Mouse (Mus musculus): Measurements from ENCODE around the gene Ino80b. TPM values are rescaled to one million over a fixed set of nuclear protein-coding genes. Genes with fewer than 3 reads are reported as not detected.

Ino80b gene
- polyA plus RNA-seq (2015; fragmentation: Nextera tagmentation; extraction: Ambion mirVana) = 6.0 and 8.5 TPM in 2 replicates

GRCm38 (mm10) chr6:83125331-83125730 is at the start of gene Ino80b:
Ino80b (minus strand) TSS chr6:83125431.
- 0 out of 2 replicates have a peak, but pooled peaks cover 3% of the 10 kb centered on the region for H3K4me1 ChIP-seq (replicated peaks; ENCODE audit: control insufficient read depth, insufficient read depth, low read length)
- TF ChIP-seq CTCF (IDR thresholded peaks at IDR 0.05; ENCODE audit: low read depth) = no peak
- H3K4me2 ChIP-seq (replicated peaks; ENCODE audit: low read depth) = peak within 1 kb of the TSS; percentile 73
- ATAC-seq = no peak
- H3K4me3 ChIP-seq (ENCODE audit: low read depth, low read length) = peak within 1 kb of the TSS; percentile 78
- H3K9ac ChIP-seq (ENCODE audit: low read depth, low read length) = peak within 1 kb of the TSS; percentile 60
- no peaks in the 10 kb centered on the region for H3K36me3 ChIP-seq (ENCODE audit: control insufficient read depth, insufficient read depth)
- no peaks in the 10 kb centered on the region for H3K9me3 ChIP-seq (ENCODE audit: control insufficient read depth)
- 25% methylated on average over 5 of the region's 5 CpGs for WGBS
- H3K27me3 ChIP-seq (replicated peaks; ENCODE audit: control insufficient read depth, insufficient read depth, low read length) = no peaks in the 10 kb centered on the region
- H3K27ac ChIP-seq (ENCODE audit: low read depth, low read length) = no peak within 1 kb of the TSS

- no peaks in the 10 kb centered on the region for H3K9me3 ChIP-seq (ENCODE audit: control insufficient read depth)
- no peaks in the 10 kb centered on the region for H3K36me3 ChIP-seq (ENCODE audit: control insufficient read depth, insufficient read depth)
- H3K27ac ChIP-seq (ENCODE audit: low read depth, low read length) = no peak overlapping the region
- ATAC-seq = no peak
- no peaks in the 10 kb centered on the region; the same call in 1 of the 2 replicates for H3K4me1 ChIP-seq (replicated peaks; ENCODE audit: control insufficient read depth, insufficient read depth, low read length)
- 81% methylated on average over 9 of the region's 9 CpGs for WGBS
- H3K27me3 ChIP-seq (replicated peaks; ENCODE audit: control insufficient read depth, insufficient read depth, low read length) = no peaks in the 10 kb centered on the region
- no peak for TF ChIP-seq CTCF (IDR thresholded peaks at IDR 0.05; ENCODE audit: low read depth)
- no peak overlapping the region for H3K4me3 ChIP-seq (ENCODE audit: low read depth, low read length)
- H3K4me2 ChIP-seq (replicated peaks; ENCODE audit: low read depth) = no peak overlapping the region
- H3K9ac ChIP-seq (ENCODE audit: low read depth, low read length) = no peak overlapping the region
Measured at GRCm38 (mm10) chr6:83172240-83172920, 47.1 kb upstream of the Ino80b start.

GRCm38 (mm10) chr6:83171063-83171462 is 45.8 kb upstream of the Ino80b start:
- no peak overlapping the region for H3K4me3 ChIP-seq (ENCODE audit: low read depth, low read length)
- TF ChIP-seq CTCF (IDR thresholded peaks at IDR 0.05; ENCODE audit: low read depth) = no peak
- H3K4me2 ChIP-seq (replicated peaks; ENCODE audit: low read depth) = no peak overlapping the region
- no peak overlapping the region for H3K9ac ChIP-seq (ENCODE audit: low read depth, low read length)
- ATAC-seq = no peak
- 78% methylated on average over 5 of the region's 5 CpGs for WGBS
- no peaks in the 10 kb centered on the region for H3K36me3 ChIP-seq (ENCODE audit: control insufficient read depth, insufficient read depth)
- no peaks in the 10 kb centered on the region for H3K27me3 ChIP-seq (replicated peaks; ENCODE audit: control insufficient read depth, insufficient read depth, low read length)
- H3K4me1 ChIP-seq (replicated peaks; ENCODE audit: control insufficient read depth, insufficient read depth, low read length) = no peaks in the 10 kb centered on the region; the same call in 1 of the 2 replicates
- H3K9me3 ChIP-seq (ENCODE audit: control insufficient read depth) = no peaks in the 10 kb centered on the region
- no peak overlapping the region for H3K27ac ChIP-seq (ENCODE audit: low read depth, low read length)

GRCm38 (mm10) chr6:83169872-83170271 is 44.6 kb upstream of the Ino80b start:
- no peak overlapping the region for H3K4me3 ChIP-seq (ENCODE audit: low read depth, low read length)
- H3K9me3 ChIP-seq (ENCODE audit: control insufficient read depth) = no peaks in the 10 kb centered on the region
- peak overlapping the region; percentile 41 for H3K27ac ChIP-seq (ENCODE audit: low read depth, low read length)
- no peak; the same call in 1 of the 2 replicates for ATAC-seq
- no peaks in the 10 kb centered on the region for H3K27me3 ChIP-seq (replicated peaks; ENCODE audit: control insufficient read depth, insufficient read depth, low read length)
- no peaks in the 10 kb centered on the region; the same call in 1 of the 2 replicates for H3K4me1 ChIP-seq (replicated peaks; ENCODE audit: control insufficient read depth, insufficient read depth, low read length)
- H3K4me2 ChIP-seq (replicated peaks; ENCODE audit: low read depth) = no peak overlapping the region
- no peak overlapping the region for H3K9ac ChIP-seq (ENCODE audit: low read depth, low read length)
- 55% methylated on average over 5 of the region's 5 CpGs for WGBS
- no peaks in the 10 kb centered on the region for H3K36me3 ChIP-seq (ENCODE audit: control insufficient read depth, insufficient read depth)
- TF ChIP-seq CTCF (IDR thresholded peaks at IDR 0.05; ENCODE audit: low read depth) = no peak

GRCm38 (mm10) chr6:83166243-83166630 is 41.0 kb upstream of the Ino80b start:
- peak overlapping the region; percentile 68 for H3K9ac ChIP-seq (ENCODE audit: low read depth, low read length)
- peak overlapping the region; percentile 59 for H3K4me2 ChIP-seq (replicated peaks; ENCODE audit: low read depth)
- H3K36me3 ChIP-seq (ENCODE audit: control insufficient read depth, insufficient read depth) = no peaks in the 10 kb centered on the region
- H3K9me3 ChIP-seq (ENCODE audit: control insufficient read depth) = no peaks in the 10 kb centered on the region
- peak overlapping the region; percentile 69 for H3K4me3 ChIP-seq (ENCODE audit: low read depth, low read length)
- peaks cover 12% of the 10 kb centered on the region; the same call in 1 of the 2 replicates for H3K4me1 ChIP-seq (replicated peaks; ENCODE audit: control insufficient read depth, insufficient read depth, low read length)
- no peak for ATAC-seq
- H3K27ac ChIP-seq (ENCODE audit: low read depth, low read length) = peak overlapping the region; percentile 67; the same call in 1 of the 2 replicates
- WGBS = under 1% methylated on average over 12 of the region's 12 CpGs
- H3K27me3 ChIP-seq (replicated peaks; ENCODE audit: control insufficient read depth, insufficient read depth, low read length) = peaks cover 7% of the 10 kb centered on the region; the same call in 1 of the 2 replicates
- TF ChIP-seq CTCF (IDR thresholded peaks at IDR 0.05; ENCODE audit: low read depth) = 0 out of 2 replicates have a peak, but pooled peaks have one; percentile 3

- peak within 1 kb of the TSS; percentile 69 for H3K4me3 ChIP-seq (ENCODE audit: low read depth, low read length)
- peaks cover 12% of the 10 kb centered on the region; the same call in 1 of the 2 replicates for H3K4me1 ChIP-seq (replicated peaks; ENCODE audit: control insufficient read depth, insufficient read depth, low read length)
- H3K9ac ChIP-seq (ENCODE audit: low read depth, low read length) = peak within 1 kb of the TSS; percentile 68
- TF ChIP-seq CTCF (IDR thresholded peaks at IDR 0.05; ENCODE audit: low read depth) = peak; percentile 95
- peak within 1 kb of the TSS; percentile 67 for H3K27ac ChIP-seq (ENCODE audit: low read depth, low read length)
- under 1% methylated on average over 55 of the region's 58 CpGs for WGBS
- H3K27me3 ChIP-seq (replicated peaks; ENCODE audit: control insufficient read depth, insufficient read depth, low read length) = peaks cover 12% of the 10 kb centered on the region; the same call in 1 of the 2 replicates
- peak within 1 kb of the TSS; percentile 59 for H3K4me2 ChIP-seq (replicated peaks; ENCODE audit: low read depth)
- peak; percentile 81 for ATAC-seq
- no peaks in the 10 kb centered on the region for H3K9me3 ChIP-seq (ENCODE audit: control insufficient read depth)
- no peaks in the 10 kb centered on the region for H3K36me3 ChIP-seq (ENCODE audit: control insufficient read depth, insufficient read depth)
Measured at GRCm38 (mm10) chr6:83165607-83166242, 40.5 kb upstream of the Ino80b start, which contains the start of gene Dctn1. Dctn1 (plus strand) TSS chr6:83165920.
